Mouse (Mus musculus): ENCODE measurements around the gene Olfr1330. TPM values are rescaled to one million over a fixed set of nuclear protein-coding genes. Genes with fewer than 3 reads are reported as not detected.

Gene Olfr1330
- total and polyA plus RNA-seq, 3 experiments, result 0.05 TPM; not detected in 2

DNA sequence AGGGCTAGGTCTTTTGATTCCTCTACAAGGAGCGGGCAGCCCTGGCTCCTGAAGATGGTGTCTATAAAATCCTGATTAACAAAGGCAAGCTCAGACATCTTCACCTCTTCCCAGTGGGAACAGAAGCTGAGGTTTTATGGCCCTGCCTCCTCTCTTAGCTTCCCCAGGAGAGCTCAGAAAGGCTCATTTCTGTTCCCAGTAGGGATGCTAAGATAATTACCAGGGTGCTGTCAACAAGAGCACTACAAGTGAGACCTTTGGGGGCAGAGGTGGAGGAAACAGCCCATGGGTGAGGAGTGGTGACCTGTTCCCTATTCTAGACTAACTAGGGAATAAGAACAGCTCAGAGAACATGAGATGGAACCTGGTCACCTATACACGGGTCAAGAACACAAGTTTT is 50.1 kb downstream of the Olfr1330 start, which contains the start of gene Olfr1328:
Olfr1328 (minus strand) TSS at position 101 of the 400 bp plus-strand sequence.
- H3K9me3 ChIP-seq (replicated peaks), result no peaks in the 10 kb centered on the region
- DNase-seq (ENCODE audit: low spot score), result no peak
- H3K36me3 ChIP-seq (replicated peaks), result no peaks in the 10 kb centered on the region
- H3K4me3 ChIP-seq (ENCODE audit: low read depth, low read length), result no peak within 1 kb of the TSS
- ATAC-seq (ENCODE audit: extremely low read depth, insufficient number of reproducible peaks, low FRiP score, poor library complexity, severe bottlenecking), result no peak
- TF ChIP-seq GATA1 (IDR thresholded peaks at IDR 0.05; ENCODE audit: borderline replicate concordance, low read length) (no peak), CTCF (IDR thresholded peaks at IDR 0.05; ENCODE audit: low read depth, low read length) (no peak), POLR2AphosphoS5 (IDR thresholded peaks at IDR 0.05; ENCODE audit: insufficient replicate concordance, low read depth, low read length) (no peak), GATA2 (IDR thresholded peaks at IDR 0.05; ENCODE audit: borderline replicate concordance, low read depth, low read length) (no peak), TAL1 (conservative IDR thresholded peaks at IDR 0.05; ENCODE audit: low read depth, low read length) (no peak)
- peaks cover 7% of the 10 kb centered on the region; the same call in 1 of the 2 replicates for H3K27me3 ChIP-seq (ENCODE audit: insufficient read depth, low read length)
- no peaks in the 10 kb centered on the region for H3K4me1 ChIP-seq (ENCODE audit: insufficient read depth, low read depth, low read length)

Other genes with a start within 250 kb of the Olfr1330 start
- gene Olfr62, start 229.6 kb upstream of the Olfr1330 start, total RNA-seq (2014; fragmentation: Nextera tagmentation), result not detected in 2 replicates
- 0.11 TPM in 1 of 2 replicates, not detected in the other for gene Olfr62, start 229.6 kb upstream of the Olfr1330 start, total RNA-seq (2017)
- gene Olfr62, start 229.6 kb upstream of the Olfr1330 start, polyA plus RNA-seq (2012), result not detected in 2 replicates
- not detected in 2 replicates for gene Olfr1342, start 195.8 kb upstream of the Olfr1330 start, total RNA-seq (2014; fragmentation: Nextera tagmentation)
- 0.11 TPM in 1 of 2 replicates, not detected in the other for gene Olfr1342, start 195.8 kb upstream of the Olfr1330 start, total RNA-seq (2017)
- not detected in 2 replicates for gene Olfr1342, start 195.8 kb upstream of the Olfr1330 start, polyA plus RNA-seq (2012)
- gene Olfr1341, start 185.1 kb upstream of the Olfr1330 start, total RNA-seq (2014; fragmentation: Nextera tagmentation), result not detected in 2 replicates
- gene Olfr1341, start 185.1 kb upstream of the Olfr1330 start, total RNA-seq (2017), result 0.12 and 0.16 TPM in 2 replicates
- gene Olfr1341, start 185.1 kb upstream of the Olfr1330 start, polyA plus RNA-seq (2012), result not detected in 2 replicates
- not detected in 2 replicates for gene Olfr1340, start 168.5 kb upstream of the Olfr1330 start, total RNA-seq (2014; fragmentation: Nextera tagmentation)
- gene Olfr1340, start 168.5 kb upstream of the Olfr1330 start, total RNA-seq (2017), result 0.05 TPM in 1 of 2 replicates, not detected in the other
- gene Olfr1340, start 168.5 kb upstream of the Olfr1330 start, polyA plus RNA-seq (2012), result not detected in 2 replicates
- gene Olfr1339, start 156.4 kb upstream of the Olfr1330 start, total RNA-seq (2014; fragmentation: Nextera tagmentation), result not detected in 2 replicates
- 0.06 and 0.11 TPM in 2 replicates for gene Olfr1339, start 156.4 kb upstream of the Olfr1330 start, total RNA-seq (2017)
- not detected in 2 replicates for gene Olfr1339, start 156.4 kb upstream of the Olfr1330 start, polyA plus RNA-seq (2012)
- gene Olfr1338, start 129.9 kb upstream of the Olfr1330 start, total RNA-seq (2014; fragmentation: Nextera tagmentation), result not detected in 2 replicates
- gene Olfr1338, start 129.9 kb upstream of the Olfr1330 start, total RNA-seq (2017), result 0.12 TPM in 1 of 2 replicates, not detected in the other
- not detected in 2 replicates for gene Olfr1338, start 129.9 kb upstream of the Olfr1330 start, polyA plus RNA-seq (2012)
- not detected in 2 replicates for gene Olfr1337, start 106.0 kb upstream of the Olfr1330 start, total RNA-seq (2014; fragmentation: Nextera tagmentation)
- gene Olfr1337, start 106.0 kb upstream of the Olfr1330 start, total RNA-seq (2017), result 0.22 TPM in 1 of 2 replicates, not detected in the other
- not detected in 2 replicates for gene Olfr1337, start 106.0 kb upstream of the Olfr1330 start, polyA plus RNA-seq (2012)
- not detected in 2 replicates for gene Olfr1335, start 78.7 kb upstream of the Olfr1330 start, total RNA-seq (2014; fragmentation: Nextera tagmentation)
- gene Olfr1335, start 78.7 kb upstream of the Olfr1330 start, total RNA-seq (2017), result 0.22 TPM in 1 of 2 replicates, not detected in the other
- not detected in 2 replicates for gene Olfr1335, start 78.7 kb upstream of the Olfr1330 start, polyA plus RNA-seq (2012)
- gene Olfr1333, start 52.3 kb upstream of the Olfr1330 start, total RNA-seq (2014; fragmentation: Nextera tagmentation), result not detected in 2 replicates
- 0.06 and 0.44 TPM in 2 replicates for gene Olfr1333, start 52.3 kb upstream of the Olfr1330 start, total RNA-seq (2017)
- not detected in 2 replicates for gene Olfr1333, start 52.3 kb upstream of the Olfr1330 start, polyA plus RNA-seq (2012)
- gene Olfr1331, start 23.9 kb upstream of the Olfr1330 start, total RNA-seq (2014; fragmentation: Nextera tagmentation), result not detected in 2 replicates
- 0.12 and 0.22 TPM in 2 replicates for gene Olfr1331, start 23.9 kb upstream of the Olfr1330 start, total RNA-seq (2017)
- not detected in 2 replicates for gene Olfr1331, start 23.9 kb upstream of the Olfr1330 start, polyA plus RNA-seq (2012)
- gene Olfr1329, start 28.9 kb downstream of the Olfr1330 start, total RNA-seq (2014; fragmentation: Nextera tagmentation), result not detected in 2 replicates
- gene Olfr1329, start 28.9 kb downstream of the Olfr1330 start, total RNA-seq (2017), result 0.11 TPM in 1 of 2 replicates, not detected in the other
- not detected in 2 replicates for gene Olfr1329, start 28.9 kb downstream of the Olfr1330 start, polyA plus RNA-seq (2012)
- not detected in 2 replicates for gene Olfr1328, start 50.0 kb downstream of the Olfr1330 start, total RNA-seq (2014; fragmentation: Nextera tagmentation)
- gene Olfr1328, start 50.0 kb downstream of the Olfr1330 start, total RNA-seq (2017), result 0.06 and 0.11 TPM in 2 replicates
- gene Olfr1328, start 50.0 kb downstream of the Olfr1330 start, polyA plus RNA-seq (2012), result not detected in 2 replicates
- gene Lao1, start 73.0 kb downstream of the Olfr1330 start, total RNA-seq (2014; fragmentation: Nextera tagmentation), result not detected in 2 replicates
- gene Lao1, start 73.0 kb downstream of the Olfr1330 start, total RNA-seq (2017), result 0.06 TPM in 1 of 2 replicates, not detected in the other
- gene Lao1, start 73.0 kb downstream of the Olfr1330 start, polyA plus RNA-seq (2012), result not detected in 2 replicates
- 142 and 165 TPM in 2 replicates for gene Slc2a1, start 220.1 kb downstream of the Olfr1330 start, total RNA-seq (2014; fragmentation: Nextera tagmentation)
- gene Slc2a1, start 220.1 kb downstream of the Olfr1330 start, total RNA-seq (2017), result 173 and 176 TPM in 2 replicates
- 68.8 and 85.2 TPM in 2 replicates for gene Slc2a1, start 220.1 kb downstream of the Olfr1330 start, polyA plus RNA-seq (2012)